Mouse (Mus musculus) hindbrain, embryonic 11.5 days (tissue): ENCODE data around the gene Usp31. TPM values are rescaled to one million over a fixed set of nuclear protein-coding genes. Genes with fewer than 3 reads are reported as not detected.

Source experiments
- ATAC-seq: fragments of 200-750 bp; cut with Nextera tagmentation; 2 replicates; pipeline ENCODE4 v1.8.0; 2017; ENCODE audit warnings: mild to moderate bottlenecking, moderate TSS enrichment, moderate library complexity; ENCODE audit not compliant: low FRiP score
- DNase-seq: peaks from one replicate; pipeline ENCODE4 v3.0.0-alpha.2; 2015; ENCODE audit warnings: low spot score
- H3K27ac ChIP-seq: fragments of 300-500 bp; sonication (generic); 2 replicates; pipeline ENCODE4 v1.5.1; 2014; ENCODE audit warnings: mild to moderate bottlenecking, low read depth, low read length
- H3K27me3 ChIP-seq: fragments of 300-500 bp; sonication (generic); 2 replicates; pipeline ENCODE4 v1.6.1; 2014; ENCODE audit warnings: mild to moderate bottlenecking, low read length, moderate library complexity, mixed read lengths; ENCODE audit not compliant: control insufficient read depth, insufficient read depth
- H3K36me3 ChIP-seq: fragments of 300-500 bp; sonication (generic); 2 replicates; pipeline ENCODE4 v1.6.1; 2014; ENCODE audit warnings: mild to moderate bottlenecking, low read length, moderate library complexity, mixed read lengths; ENCODE audit not compliant: control insufficient read depth, insufficient read depth
- H3K4me1 ChIP-seq: fragments of 300-500 bp; sonication (generic); replicated peaks from 2 replicates; pipeline ENCODE4 v1.6.1; 2014; ENCODE audit warnings: low read length, mixed read lengths; ENCODE audit not compliant: control insufficient read depth, insufficient read depth
- H3K4me2 ChIP-seq: fragments of 300-500 bp; sonication (generic); replicated peaks from 2 replicates; pipeline ENCODE4 v1.6.1; 2014; ENCODE audit warnings: mild to moderate bottlenecking, low read depth, low read length
- H3K4me3 ChIP-seq: fragments of 300-500 bp; sonication (generic); 2 replicates; pipeline ENCODE4 v1.5.1; 2014; ENCODE audit warnings: low read depth, low read length
- H3K9ac ChIP-seq: fragments of 300-500 bp; sonication (generic); 2 replicates; pipeline ENCODE4 v1.6.1; 2014; ENCODE audit warnings: low read depth, low read length
- H3K9me3 ChIP-seq: fragments of 300-500 bp; sonication (generic); 2 replicates; pipeline ENCODE4 v1.6.1; 2016; ENCODE audit warnings: low read length; ENCODE audit not compliant: control insufficient read depth
- WGBS: fragments of 180-500 bp; shearing (Covaris S2); extraction: QIAGEN DNeasy Blood & Tissue Kit; methylation state at CpG from one replicate; pipeline ENCODE4 v1.1.7; 2014; 5-methylcytosine and 5-hydroxymethylcytosine counted together
- polyA plus RNA-seq: library from polyadenylated mRNA; unstranded; fragments of >200 nt; fragmentation: Nextera tagmentation; extraction: Ambion mirVana; gene quantifications from 2 replicates; pipeline ENCODE4 v1.2.1, GENCODE M21; 2014

Usp31 gene
- polyA plus RNA-seq, 1 experiment from 2014 or later = 4.7 TPM

- WGBS = 59% methylated on average over 12 of the region's 12 CpGs
- H3K27ac ChIP-seq = no peak overlapping the region
- H3K27me3 ChIP-seq = no peaks in the 10 kb centered on the region
- H3K4me3 ChIP-seq = no peak overlapping the region
- no peak overlapping the region for H3K4me2 ChIP-seq
- H3K9me3 ChIP-seq = no peaks in the 10 kb centered on the region
- peak; percentile 75 for DNase-seq
- no peak for ATAC-seq
- H3K4me1 ChIP-seq = no peaks in the 10 kb centered on the region
- no peaks in the 10 kb centered on the region for H3K36me3 ChIP-seq
- H3K9ac ChIP-seq = no peak overlapping the region
Observed at GRCm38 (mm10) chr7:121640998-121641762, 65.9 kb downstream of the Usp31 start.

GRCm38 (mm10) chr7:121636732-121637131, 70.3 kb downstream of the Usp31 start:
- no peaks in the 10 kb centered on the region for H3K9me3 ChIP-seq
- no peaks in the 10 kb centered on the region for H3K27me3 ChIP-seq
- ATAC-seq (no peak), DNase-seq (no peak)
- no peak overlapping the region for H3K4me2 ChIP-seq
- H3K4me1 ChIP-seq = no peaks in the 10 kb centered on the region
- H3K4me3 ChIP-seq = no peak overlapping the region
- 87% methylated on average over 5 of the region's 5 CpGs for WGBS
- no peak overlapping the region for H3K27ac ChIP-seq
- no peak overlapping the region for H3K9ac ChIP-seq
- no peaks in the 10 kb centered on the region for H3K36me3 ChIP-seq

GRCm38 (mm10) chr7:121634236-121634635, 72.8 kb downstream of the Usp31 start:
- WGBS = 78% methylated on average over 3 of the region's 3 CpGs
- no peak overlapping the region for H3K27ac ChIP-seq
- H3K9me3 ChIP-seq = no peaks in the 10 kb centered on the region
- no peaks in the 10 kb centered on the region for H3K36me3 ChIP-seq
- no peaks in the 10 kb centered on the region for H3K4me1 ChIP-seq
- no peak overlapping the region for H3K9ac ChIP-seq
- no peak for ATAC-seq
- H3K4me2 ChIP-seq = no peak overlapping the region
- H3K4me3 ChIP-seq = no peak overlapping the region
- DNase-seq = no peak
- no peaks in the 10 kb centered on the region for H3K27me3 ChIP-seq

GRCm38 (mm10) chr7:121622835-121623420, 84.1 kb downstream of the Usp31 start:
- Histone ChIP-seq H3K9ac (no peak overlapping the region), H3K4me1 (peaks cover 4% of the 10 kb centered on the region; the same call in 1 of the 2 replicates), H3K27me3 (no peaks in the 10 kb centered on the region), H3K9me3 (no peaks in the 10 kb centered on the region), H3K36me3 (no peaks in the 10 kb centered on the region), H3K27ac (no peak overlapping the region), H3K4me3 (no peak overlapping the region), H3K4me2 (no peak overlapping the region)
- WGBS = 55% methylated on average over 9 of the region's 9 CpGs
- peak; percentile 81 for ATAC-seq
- peak; percentile 14 for DNase-seq

GRCm38 (mm10) chr7:121622433-121622832, 84.6 kb downstream of the Usp31 start:
- Histone ChIP-seq H3K27me3 (no peaks in the 10 kb centered on the region), H3K27ac (peak overlapping the region; percentile 48; the same call in 1 of the 2 replicates), H3K36me3 (no peaks in the 10 kb centered on the region), H3K4me3 (no peak overlapping the region), H3K4me2 (no peak overlapping the region), H3K9me3 (no peaks in the 10 kb centered on the region), H3K4me1 (peaks cover 4% of the 10 kb centered on the region; the same call in 1 of the 2 replicates), H3K9ac (no peak overlapping the region)
- WGBS = 40% methylated on average over 6 of the region's 6 CpGs
- ATAC-seq = peak; percentile 69
- peak; percentile 30 for DNase-seq

GRCm38 (mm10) chr7:121601697-121602096, 105.4 kb downstream of the Usp31 start:
- Histone ChIP-seq H3K27ac (no peak overlapping the region), H3K9ac (no peak overlapping the region), H3K36me3 (no peaks in the 10 kb centered on the region), H3K4me2 (no peak overlapping the region), H3K4me1 (no peaks in the 10 kb centered on the region), H3K27me3 (no peaks in the 10 kb centered on the region), H3K9me3 (no peaks in the 10 kb centered on the region), H3K4me3 (no peak overlapping the region)
- DNase-seq = peak; percentile 42
- 41% methylated on average over 4 of the region's 4 CpGs for WGBS
- no peak for ATAC-seq

- WGBS = 87% methylated on average over 3 of the region's 3 CpGs
- H3K36me3 ChIP-seq = no peaks in the 10 kb centered on the region
- no peak overlapping the region for H3K4me2 ChIP-seq
Observed at GRCm38 (mm10) chr7:121596401-121596800, 110.7 kb downstream of the Usp31 start.

GRCm38 (mm10) chr7:121595496-121595895, 111.6 kb downstream of the Usp31 start:
- no peak for ATAC-seq
- H3K36me3 ChIP-seq = no peaks in the 10 kb centered on the region
- no peak overlapping the region for H3K9ac ChIP-seq
- H3K4me3 ChIP-seq = no peak overlapping the region
- H3K27ac ChIP-seq = no peak overlapping the region
- no peak for DNase-seq
- no peaks in the 10 kb centered on the region for H3K27me3 ChIP-seq
- WGBS = 61% methylated on average over 4 of the region's 4 CpGs
- no peak overlapping the region for H3K4me2 ChIP-seq
- H3K9me3 ChIP-seq = no peaks in the 10 kb centered on the region
- H3K4me1 ChIP-seq = no peaks in the 10 kb centered on the region

More at GRCm38 (mm10) chr7:121596401-121596800, 110.7 kb downstream of the Usp31 start:
- ATAC-seq (no peak), DNase-seq (peak; percentile 54)
- Histone ChIP-seq H3K9ac (no peak overlapping the region), H3K27me3 (no peaks in the 10 kb centered on the region), H3K27ac (no peak overlapping the region), H3K4me3 (no peak overlapping the region), H3K4me1 (no peaks in the 10 kb centered on the region), H3K9me3 (no peaks in the 10 kb centered on the region)

GRCm38 (mm10) chr7:121595085-121595484, 112.0 kb downstream of the Usp31 start:
- Histone ChIP-seq H3K36me3 (no peaks in the 10 kb centered on the region), H3K27ac (no peak overlapping the region), H3K9ac (no peak overlapping the region), H3K4me2 (no peak overlapping the region), H3K4me3 (no peak overlapping the region), H3K9me3 (no peaks in the 10 kb centered on the region), H3K27me3 (no peaks in the 10 kb centered on the region), H3K4me1 (no peaks in the 10 kb centered on the region)
- DNase-seq = no peak
- ATAC-seq = no peak
- 58% methylated on average over 5 of the region's 5 CpGs for WGBS
